Comparison of ENCODE assay signal across 8 mouse cellular contexts in the genomic region with DNA sequence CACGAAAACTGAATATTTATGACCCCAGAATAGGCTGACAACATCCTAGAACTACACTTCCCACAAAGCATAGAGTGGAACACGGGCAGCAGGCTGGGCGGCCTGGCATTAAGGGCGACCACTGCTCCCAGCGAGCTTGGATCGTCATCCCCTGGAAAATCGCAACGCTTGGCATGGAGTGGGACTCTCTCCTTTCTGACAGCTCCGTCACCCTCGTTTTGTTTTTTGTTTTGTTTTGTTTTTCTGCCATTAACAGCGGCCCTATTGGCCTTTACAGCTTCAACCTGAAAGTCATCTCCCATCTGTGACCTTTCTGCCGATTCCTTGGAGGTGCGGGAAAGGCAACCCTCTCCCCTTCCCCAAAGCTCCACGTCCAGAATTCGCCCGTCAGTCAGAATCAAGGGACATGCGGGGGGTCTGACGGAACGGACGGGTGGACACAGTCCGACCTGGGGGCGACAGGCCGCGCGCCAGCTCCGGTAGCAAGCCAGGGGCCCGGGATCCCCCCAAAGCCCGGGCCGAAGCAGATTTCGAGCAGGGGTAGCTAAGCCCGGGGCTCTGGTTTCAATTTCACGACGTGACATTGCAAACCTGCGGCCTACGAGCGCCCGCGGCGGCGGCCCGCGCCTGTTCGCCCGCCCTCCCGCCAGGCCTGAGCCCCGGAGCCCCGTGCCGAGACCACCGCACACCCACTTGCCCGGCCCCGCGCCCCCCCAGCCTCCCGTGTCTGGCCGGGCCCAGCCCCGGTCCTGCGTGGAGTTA. TPM values are rescaled to one million over a fixed set of nuclear protein-coding genes. Genes with fewer than 3 reads are reported as not detected.
DNase-seq lines count a peak whose midpoint lies in the region; ATAC-seq and TF ChIP-seq lines count a peak whose summit lies in the region.

No protein-coding gene starts in this region.

- H3K36me3 ChIP-seq in heart, embryonic 13.5 days = no peaks in the 10 kb centered on the region
- no peaks in the 10 kb centered on the region for H3K36me3 ChIP-seq in kidney, postnatal 0 days (ENCODE audit: insufficient read depth, low read length)
- no peaks in the 10 kb centered on the region for H3K36me3 ChIP-seq in liver, embryonic 13.5 days
- H3K36me3 ChIP-seq in neural tube, embryonic 12.5 days = no peaks in the 10 kb centered on the region
- no peaks in the 10 kb centered on the region for H3K36me3 ChIP-seq in stomach, postnatal 0 days (ENCODE audit: control insufficient read depth, insufficient read depth, low read length)

- H3K4me3 ChIP-seq in bone marrow, adult 2 months (replicated peaks; ENCODE audit: control insufficient read depth, low read depth, low read length) = peak overlapping the region; percentile 87
- H3K4me3 ChIP-seq in heart, embryonic 13.5 days = peak overlapping the region; percentile 95
- H3K4me3 ChIP-seq in kidney, postnatal 0 days (replicated peaks; ENCODE audit: low read depth, low read length) = peak overlapping the region; percentile 97
- peak overlapping the region; percentile 98 for H3K4me3 ChIP-seq in liver, embryonic 13.5 days (replicated peaks)
- H3K4me3 ChIP-seq in neural tube, embryonic 12.5 days = peak overlapping the region; percentile 90
- H3K4me3 ChIP-seq in stomach, postnatal 0 days (ENCODE audit: low read depth, low read length) = peak overlapping the region; percentile 92

- TF ChIP-seq POLR2A in bone marrow, adult 2 months (IDR thresholded peaks at IDR 0.05; ENCODE audit: borderline replicate concordance, control insufficient read depth, low read depth, low read length) = 0 out of 2 replicates have a peak, but pooled peaks have one; percentile 4

- peaks cover 2% of the 10 kb centered on the region; the same call in 1 of the 2 replicates for H3K4me1 ChIP-seq in bone marrow, adult 2 months (ENCODE audit: control insufficient read depth, insufficient read depth, low read length)
- peaks cover 28% of the 10 kb centered on the region for H3K4me1 ChIP-seq in heart, embryonic 13.5 days
- H3K4me1 ChIP-seq in kidney, postnatal 0 days (replicated peaks; ENCODE audit: insufficient read depth, low read length) = peaks cover 8% of the 10 kb centered on the region
- peaks cover 52% of the 10 kb centered on the region for H3K4me1 ChIP-seq in liver, embryonic 13.5 days (replicated peaks)
- peaks cover 10% of the 10 kb centered on the region for H3K4me1 ChIP-seq in neural tube, embryonic 12.5 days
- peaks cover 3% of the 10 kb centered on the region; the same call in 1 of the 2 replicates for H3K4me1 ChIP-seq in stomach, postnatal 0 days (replicated peaks; ENCODE audit: control insufficient read depth, insufficient read depth)

- peak; percentile 23; the same call in 1 of the 2 replicates for ATAC-seq in erythroblast, adult 5-6 weeks (replicated peaks; ENCODE audit: low FRiP score, poor library complexity, severe bottlenecking)
- ATAC-seq in heart, embryonic 13.5 days (ENCODE audit: extremely low read depth, insufficient number of reproducible peaks, low FRiP score, low TSS enrichment) = peak; percentile 12
- ATAC-seq in kidney, postnatal 0 days (replicated peaks; ENCODE audit: low FRiP score, low read depth) = peak; percentile 67
- ATAC-seq in liver, embryonic 13.5 days (ENCODE audit: low read depth) = peak; percentile 58
- ATAC-seq in neural tube, embryonic 12.5 days (ENCODE audit: low FRiP score, low read depth) = peak; percentile 72
- peak; percentile 43 for ATAC-seq in stomach, postnatal 0 days (ENCODE audit: low FRiP score, low TSS enrichment)

- DNase-seq in B cell, adult 2 months = peak; percentile 68 to 73
- peak; percentile 71 for DNase-seq in kidney, postnatal 0 days (ENCODE audit: low spot score)
- no peak for DNase-seq in liver, embryonic 13.5 days
- DNase-seq in stomach, postnatal 0 days (ENCODE audit: low spot score) = peak; percentile 73

- H3K27ac ChIP-seq in bone marrow, adult 2 months (ENCODE audit: control insufficient read depth, insufficient read depth, low read depth, low read length, poor library complexity) = peak overlapping the region; percentile 98
- H3K27ac ChIP-seq in heart, embryonic 13.5 days (replicated peaks) = peak overlapping the region; percentile 98
- peak overlapping the region; percentile 98 for H3K27ac ChIP-seq in kidney, postnatal 0 days
- peak overlapping the region; percentile 91 for H3K27ac ChIP-seq in liver, embryonic 13.5 days
- H3K27ac ChIP-seq in neural tube, embryonic 12.5 days = peak overlapping the region; percentile 93
- peak overlapping the region; percentile 98 for H3K27ac ChIP-seq in stomach, postnatal 0 days (replicated peaks)

- no peak for TF ChIP-seq CTCF in bone marrow, adult 2 months (IDR thresholded peaks at IDR 0.05; ENCODE audit: control insufficient read depth, insufficient read depth, low read length)
- no peak for TF ChIP-seq CTCF in kidney, postnatal 0 days (IDR thresholded peaks at IDR 0.05; ENCODE audit: low read depth)
- no peak for TF ChIP-seq CTCF in stomach, postnatal 0 days (IDR thresholded peaks at IDR 0.05; ENCODE audit: low read depth)

- TF ChIP-seq EP300 in stomach, postnatal 0 days (optimal IDR thresholded peaks at IDR 0.05) = no peak

- H3K4me2 ChIP-seq in heart, embryonic 13.5 days = peak overlapping the region; percentile 83
- H3K4me2 ChIP-seq in kidney, postnatal 0 days (ENCODE audit: low read length) = peak overlapping the region; percentile 84
- H3K4me2 ChIP-seq in liver, embryonic 13.5 days = peak overlapping the region; percentile 92
- H3K4me2 ChIP-seq in neural tube, embryonic 12.5 days (replicated peaks) = peak overlapping the region; percentile 74
- H3K4me2 ChIP-seq in stomach, postnatal 0 days (replicated peaks; ENCODE audit: low read depth) = peak overlapping the region; percentile 73

- under 1% methylated on average over 50 of the region's 56 CpGs for whole genome bisulfite sequencing in bone marrow, adult 2 months
- WGBS in heart, embryonic 13.5 days = under 1% methylated on average over 56 of the region's 56 CpGs
- WGBS in kidney, postnatal 0 days = 1% methylated on average over 55 of the region's 56 CpGs
- under 1% methylated on average over 56 of the region's 56 CpGs for WGBS in liver, embryonic 13.5 days (ENCODE audit: insufficient replicate concordance)
- WGBS in neural tube, embryonic 12.5 days = under 1% methylated on average over 56 of the region's 56 CpGs
- under 1% methylated on average over 53 of the region's 56 CpGs for WGBS in stomach, postnatal 0 days

- peak overlapping the region; percentile 98 for H3K9ac ChIP-seq in heart, embryonic 13.5 days
- H3K9ac ChIP-seq in kidney, postnatal 0 days (ENCODE audit: low read depth, low read length) = peak overlapping the region; percentile 99
- peak overlapping the region; percentile 96 for H3K9ac ChIP-seq in liver, embryonic 13.5 days
- H3K9ac ChIP-seq in neural tube, embryonic 12.5 days = peak overlapping the region; percentile 97
- peak overlapping the region; percentile 98 for H3K9ac ChIP-seq in stomach, postnatal 0 days (ENCODE audit: low read length)

- no peaks in the 10 kb centered on the region for H3K9me3 ChIP-seq in heart, embryonic 13.5 days
- H3K9me3 ChIP-seq in kidney, postnatal 0 days (replicated peaks; ENCODE audit: low read length) = no peaks in the 10 kb centered on the region
- H3K9me3 ChIP-seq in liver, embryonic 13.5 days (replicated peaks) = no peaks in the 10 kb centered on the region
- H3K9me3 ChIP-seq in neural tube, embryonic 12.5 days = no peaks in the 10 kb centered on the region
- H3K9me3 ChIP-seq in stomach, postnatal 0 days (ENCODE audit: control insufficient read depth, low read length) = no peaks in the 10 kb centered on the region

- no peaks in the 10 kb centered on the region for H3K27me3 ChIP-seq in heart, embryonic 13.5 days (replicated peaks)
- no peaks in the 10 kb centered on the region for H3K27me3 ChIP-seq in kidney, postnatal 0 days (ENCODE audit: insufficient read depth, low read length)
- H3K27me3 ChIP-seq in liver, embryonic 13.5 days = no peaks in the 10 kb centered on the region
- H3K27me3 ChIP-seq in neural tube, embryonic 12.5 days (replicated peaks) = no peaks in the 10 kb centered on the region
- no peaks in the 10 kb centered on the region for H3K27me3 ChIP-seq in stomach, postnatal 0 days (ENCODE audit: control insufficient read depth, insufficient read depth, low read length)

RNA-seq across cellular contexts. Expression of a gene that starts 1.3 kb away (rescaled TPM):
- polyA plus RNA-seq in bone marrow, adult 2 months (2011; ENCODE audit: insufficient read depth, insufficient read length, low replicate concordance, missing spikeins) = 18.1 and 33.4 TPM in 2 replicates
- 21.9 and 26.1 TPM in 2 replicates for total RNA-seq in erythroblast, adult 5-6 weeks (2015; ENCODE audit: low replicate concordance)
- 19.1 and 27.2 TPM in 2 replicates for total RNA-seq in erythroblast, adult 5-6 weeks (2017; ENCODE audit: low replicate concordance)
- polyA plus RNA-seq in heart, embryonic 13.5 days (2015; fragmentation: Nextera tagmentation; extraction: Ambion mirVana) = 19.1 and 20.8 TPM in 2 replicates
- 25.5 and 26.5 TPM in 2 replicates for polyA plus RNA-seq in kidney, postnatal 0 days (2015; fragmentation: Nextera tagmentation; extraction: Ambion mirVana)
- polyA plus RNA-seq in liver, embryonic 13.5 days (2015; fragmentation: Nextera tagmentation; extraction: Ambion mirVana) = 14.9 and 18.8 TPM in 2 replicates
- 39.0 and 39.7 TPM in 2 replicates for polyA plus RNA-seq in neural tube, embryonic 12.5 days (2016; fragmentation: Nextera tagmentation; extraction: Ambion mirVana)
- 13.4 and 13.6 TPM in 2 replicates for polyA plus RNA-seq in stomach, postnatal 0 days (2015; fragmentation: Nextera tagmentation; extraction: Ambion mirVana)

RNA-seq across cellular contexts. Expression of a gene that starts 32.2 kb away (rescaled TPM):
- polyA plus RNA-seq in bone marrow, adult 2 months (2011; ENCODE audit: insufficient read depth, insufficient read length, low replicate concordance, missing spikeins) = not detected in 2 replicates
- not detected in 2 replicates for total RNA-seq in erythroblast, adult 5-6 weeks (2015; ENCODE audit: low replicate concordance)
- total RNA-seq in erythroblast, adult 5-6 weeks (2017; ENCODE audit: low replicate concordance) = not detected in 2 replicates
- polyA plus RNA-seq in heart, embryonic 13.5 days (2015; fragmentation: Nextera tagmentation; extraction: Ambion mirVana) = 0.18 and 0.35 TPM in 2 replicates
- 0.40 and 0.54 TPM in 2 replicates for polyA plus RNA-seq in kidney, postnatal 0 days (2015; fragmentation: Nextera tagmentation; extraction: Ambion mirVana)
- 0.03 and 0.06 TPM in 2 replicates for polyA plus RNA-seq in liver, embryonic 13.5 days (2015; fragmentation: Nextera tagmentation; extraction: Ambion mirVana)
- 0.50 and 1.2 TPM in 2 replicates for polyA plus RNA-seq in neural tube, embryonic 12.5 days (2016; fragmentation: Nextera tagmentation; extraction: Ambion mirVana)
- 0.11 and 0.13 TPM in 2 replicates for polyA plus RNA-seq in stomach, postnatal 0 days (2015; fragmentation: Nextera tagmentation; extraction: Ambion mirVana)

Comparison
In these comparisons a context has a peak if more than half of its experiments do, and no peak if none do; other contexts are left out.
1. ATAC-seq: peak in every context shown above with its lines; median percentile 72 in neural tube, embryonic 12.5 days; 67 in kidney, postnatal 0 days; 58 in liver, embryonic 13.5 days; 43 in stomach, postnatal 0 days; 23 in erythroblast, adult 5-6 weeks; 12 in heart, embryonic 13.5 days.